In genomic region chr5:82324354-82324753, GRCm38 (mm10) we compare ENCODE assay signal across 19 mouse cellular contexts.
DNase-seq lines count a peak whose midpoint lies in the region; ATAC-seq and TF ChIP-seq lines count a peak whose summit lies in the region.
"Had no signal": no experiment of that assay in that cellular context is flagged by ENCODE, and none has a peak within 500 bp of the region (broad histone marks: within the 10 kb centered on the region; RNA-seq: fewer than 3 reads in every experiment).

No protein-coding gene starts in this region.

- H3K9me3 ChIP-seq in forebrain, embryonic 14.5 days (replicated peaks; ENCODE audit: control insufficient read depth, low read length) = no peaks in the 10 kb centered on the region
- H3K9me3 ChIP-seq in forebrain, embryonic 12.5 days = no peaks in the 10 kb centered on the region
- no peaks in the 10 kb centered on the region for H3K9me3 ChIP-seq in forebrain, postnatal 0 days (ENCODE audit: low read length)
- H3K9me3 ChIP-seq: embryonic facial prominence, embryonic 10.5 days; embryonic facial prominence, embryonic 12.5 days had no signal

- WGBS in forebrain, embryonic 14.5 days = 35% methylated on average over 4 of the region's 4 CpGs
- WGBS in forebrain, embryonic 12.5 days = 70% methylated on average over 4 of the region's 4 CpGs
- 35% methylated on average over 4 of the region's 4 CpGs for WGBS in forebrain, postnatal 0 days

- no peak overlapping the region for H3K27ac ChIP-seq in forebrain, embryonic 14.5 days (ENCODE audit: low read depth, low read length)
- no peak overlapping the region for H3K27ac ChIP-seq in forebrain, embryonic 12.5 days
- no peak overlapping the region for H3K27ac ChIP-seq in forebrain, postnatal 0 days (ENCODE audit: low read depth, low read length)
- H3K27ac ChIP-seq: embryonic facial prominence, embryonic 10.5 days; embryonic facial prominence, embryonic 12.5 days; gastrocnemius, adult 2 months had no signal

- no peaks in the 10 kb centered on the region for H3K4me1 ChIP-seq in forebrain, embryonic 14.5 days (ENCODE audit: control insufficient read depth, insufficient read depth, low read length)
- no peaks in the 10 kb centered on the region for H3K4me1 ChIP-seq in forebrain, embryonic 12.5 days
- H3K4me1 ChIP-seq in forebrain, postnatal 0 days (ENCODE audit: insufficient read depth) = no peaks in the 10 kb centered on the region
- H3K4me1 ChIP-seq: embryonic facial prominence, embryonic 10.5 days; embryonic facial prominence, embryonic 12.5 days had no signal

- H3K4me2 ChIP-seq in forebrain, embryonic 14.5 days (ENCODE audit: low read length) = no peak overlapping the region
- no peak overlapping the region for H3K4me2 ChIP-seq in forebrain, embryonic 12.5 days
- H3K4me2 ChIP-seq in forebrain, postnatal 0 days (ENCODE audit: low read depth) = no peak overlapping the region
- H3K4me2 ChIP-seq: embryonic facial prominence, embryonic 12.5 days had no signal

- H3K36me3 ChIP-seq in forebrain, embryonic 14.5 days (ENCODE audit: control insufficient read depth, insufficient read depth, low read length) = no peaks in the 10 kb centered on the region
- no peaks in the 10 kb centered on the region for H3K36me3 ChIP-seq in forebrain, embryonic 12.5 days (replicated peaks)
- no peaks in the 10 kb centered on the region for H3K36me3 ChIP-seq in forebrain, postnatal 0 days (ENCODE audit: insufficient read depth)
- H3K36me3 ChIP-seq: embryonic facial prominence, embryonic 10.5 days; embryonic facial prominence, embryonic 12.5 days had no signal

- H3K4me3 ChIP-seq in forebrain, embryonic 14.5 days (ENCODE audit: low read depth, low read length) = no peak overlapping the region
- H3K4me3 ChIP-seq in forebrain, embryonic 12.5 days (replicated peaks) = no peak overlapping the region
- H3K4me3 ChIP-seq in forebrain, postnatal 0 days (ENCODE audit: low read depth, low read length) = no peak overlapping the region
- H3K4me3 ChIP-seq: embryonic facial prominence, embryonic 10.5 days; embryonic facial prominence, embryonic 12.5 days; gastrocnemius, adult 2 months had no signal

- peak; percentile 84 for ATAC-seq in forebrain, embryonic 14.5 days
- ATAC-seq in forebrain, embryonic 12.5 days (ENCODE audit: low FRiP score) = no peak
- ATAC-seq in forebrain, postnatal 0 days = peak; percentile 55; the same call in 1 of the 2 replicates
- ATAC-seq: activated CD4-positive, CD25-positive, alpha-beta regulatory T cell, adult 4 months; Patski had no signal

- peak; percentile 70 for DNase-seq in forebrain, embryonic 14.5 days (ENCODE audit: low spot score)
- DNase-seq in Muller cell, postnatal 12 days (ENCODE audit: inconsistent ontology term) = peak; percentile 73
- DNase-seq in brain, embryonic 14.5 days (ENCODE audit: low read depth) = peak; percentile 79
- no peak for DNase-seq in forebrain, postnatal 0 days
- DNase-seq in kidney, adult 18-20 months = no peak
- no peak for DNase-seq in adrenal gland, postnatal 36 days
- DNase-seq: adrenal gland, adult 8-10 months; adrenal gland, postnatal 14 days; cerebellum, adult 11-12 months; cerebellum, adult 2 months; cerebellum, adult 9-10 months; cerebellum, postnatal 10 days; cerebellum, postnatal 25 days; gastrocnemius, adult 2 months had no signal

- H3K9ac ChIP-seq in forebrain, embryonic 14.5 days (ENCODE audit: low read length) = no peak overlapping the region
- H3K9ac ChIP-seq in forebrain, embryonic 12.5 days = no peak overlapping the region
- H3K9ac ChIP-seq in forebrain, postnatal 0 days = no peak overlapping the region
- H3K9ac ChIP-seq: embryonic facial prominence, embryonic 12.5 days had no signal

- no peaks in the 10 kb centered on the region for H3K27me3 ChIP-seq in forebrain, embryonic 14.5 days (replicated peaks; ENCODE audit: control insufficient read depth, insufficient read depth, low read length)
- no peaks in the 10 kb centered on the region for H3K27me3 ChIP-seq in forebrain, embryonic 12.5 days
- H3K27me3 ChIP-seq in forebrain, postnatal 0 days (ENCODE audit: insufficient read depth, low read length) = no peaks in the 10 kb centered on the region
- H3K27me3 ChIP-seq: embryonic facial prominence, embryonic 12.5 days; Patski had no signal

- no peak for TF ChIP-seq CTCF in brain, embryonic 14.5 days (IDR thresholded peaks at IDR 0.05; ENCODE audit: borderline replicate concordance, extremely low read depth, insufficient read depth, insufficient read length)
- no peak for TF ChIP-seq CTCF in forebrain, postnatal 0 days (IDR thresholded peaks at IDR 0.05; ENCODE audit: low read depth)

- no peak for TF ChIP-seq POLR2A in brain, embryonic 14.5 days (IDR thresholded peaks at IDR 0.05; ENCODE audit: borderline replicate concordance, extremely low read depth, insufficient read depth, insufficient read length, poor library complexity, severe bottlenecking)

Comparison
In these comparisons a context has a peak if more than half of its experiments do, and no peak if none do; other contexts are left out.
1. DNase-seq: peak in forebrain, embryonic 14.5 days (single experiment), Muller cell, postnatal 12 days (single experiment) and brain, embryonic 14.5 days (single experiment); none in forebrain, postnatal 0 days (single experiment), kidney, adult 18-20 months (single experiment) and adrenal gland, postnatal 36 days (0 of 2).